Mouse (Mus musculus): Measurements from ENCODE around the gene Ncmap. TPM values are rescaled to one million over a fixed set of nuclear protein-coding genes. Genes with fewer than 3 reads are reported as not detected.

Ncmap gene
- total and polyA plus RNA-seq, 2 experiments from 2014 or later: 2.1 to 6.9 TPM

- WGBS: 95% methylated on average over 2 of the region's 2 CpGs
- H3K9ac ChIP-seq (replicated peaks; ENCODE audit: low read length): no peak overlapping the region
- no peak for TF ChIP-seq CTCF (IDR thresholded peaks at IDR 0.05; ENCODE audit: low read depth)
- H3K27ac ChIP-seq: no peak overlapping the region
- no peaks in the 10 kb centered on the region for H3K4me1 ChIP-seq (ENCODE audit: insufficient read depth, low read length)
- ATAC-seq (no peak), DNase-seq (ENCODE audit: low spot score) (no peak)
- no peak overlapping the region for H3K4me3 ChIP-seq (ENCODE audit: low read length)
- H3K4me2 ChIP-seq (ENCODE audit: low read depth, low read length): no peak overlapping the region
- H3K27me3 ChIP-seq (ENCODE audit: insufficient read depth, low read length): no peaks in the 10 kb centered on the region
- H3K9me3 ChIP-seq (ENCODE audit: low read length): no peaks in the 10 kb centered on the region
- no peaks in the 10 kb centered on the region; the same call in 1 of the 2 replicates for H3K36me3 ChIP-seq (ENCODE audit: insufficient read depth, low read length)
Observed at GRCm38 (mm10) chr4:135404916-135405315, 6.9 kb upstream of the Ncmap start.

- TF ChIP-seq CTCF (IDR thresholded peaks at IDR 0.05; ENCODE audit: low read depth): no peak
- H3K4me3 ChIP-seq (ENCODE audit: low read length): no peak overlapping the region
- no peak for DNase-seq (ENCODE audit: low spot score)
- H3K36me3 ChIP-seq (ENCODE audit: insufficient read depth, low read length): no peaks in the 10 kb centered on the region
- no peak overlapping the region for H3K4me2 ChIP-seq (ENCODE audit: low read depth, low read length)
- no peak for ATAC-seq
- H3K27me3 ChIP-seq (ENCODE audit: insufficient read depth, low read length): no peaks in the 10 kb centered on the region
- 86% methylated on average over 10 of the region's 10 CpGs for WGBS
- H3K4me1 ChIP-seq (ENCODE audit: insufficient read depth, low read length): no peaks in the 10 kb centered on the region
- H3K9me3 ChIP-seq (ENCODE audit: low read length): no peaks in the 10 kb centered on the region
- H3K27ac ChIP-seq: no peak overlapping the region
- no peak overlapping the region for H3K9ac ChIP-seq (replicated peaks; ENCODE audit: low read length)
Observed at GRCm38 (mm10) chr4:135404048-135404447, 6.0 kb upstream of the Ncmap start.

GRCm38 (mm10) chr4:135401881-135402280, 3.9 kb upstream of the Ncmap start:
- H3K36me3 ChIP-seq (ENCODE audit: insufficient read depth, low read length): no peaks in the 10 kb centered on the region
- peaks cover 6% of the 10 kb centered on the region; the same call in 1 of the 2 replicates for H3K27me3 ChIP-seq (ENCODE audit: insufficient read depth, low read length)
- no peak for DNase-seq (ENCODE audit: low spot score)
- WGBS: 22% methylated on average over 7 of the region's 7 CpGs
- H3K9me3 ChIP-seq (ENCODE audit: low read length): no peaks in the 10 kb centered on the region
- no peak for ATAC-seq
- no peak overlapping the region for H3K9ac ChIP-seq (replicated peaks; ENCODE audit: low read length)
- H3K4me1 ChIP-seq (ENCODE audit: insufficient read depth, low read length): 0 out of 2 replicates have a peak, but pooled peaks cover 2% of the 10 kb centered on the region
- no peak overlapping the region for H3K4me3 ChIP-seq (ENCODE audit: low read length)
- TF ChIP-seq CTCF (IDR thresholded peaks at IDR 0.05; ENCODE audit: low read depth): no peak
- H3K27ac ChIP-seq: no peak overlapping the region
- no peak overlapping the region for H3K4me2 ChIP-seq (ENCODE audit: low read depth, low read length)

GRCm38 (mm10) chr4:135397551-135397950, 476 bp downstream of the Ncmap start:
- no peaks in the 10 kb centered on the region for H3K36me3 ChIP-seq (ENCODE audit: insufficient read depth, low read length)
- WGBS: 8% methylated on average over 16 of the region's 16 CpGs
- H3K27ac ChIP-seq: no peak overlapping the region
- peak overlapping the region; percentile 31 for H3K4me3 ChIP-seq (ENCODE audit: low read length)
- TF ChIP-seq CTCF (IDR thresholded peaks at IDR 0.05; ENCODE audit: low read depth): no peak
- ATAC-seq (no peak), DNase-seq (ENCODE audit: low spot score) (no peak)
- H3K4me1 ChIP-seq (ENCODE audit: insufficient read depth, low read length): 0 out of 2 replicates have a peak, but pooled peaks cover 2% of the 10 kb centered on the region
- no peak overlapping the region; the same call in 1 of the 2 replicates for H3K9ac ChIP-seq (replicated peaks; ENCODE audit: low read length)
- H3K4me2 ChIP-seq (ENCODE audit: low read depth, low read length): peak overlapping the region; percentile 56
- H3K27me3 ChIP-seq (ENCODE audit: insufficient read depth, low read length): peaks cover 9% of the 10 kb centered on the region; the same call in 1 of the 2 replicates
- no peaks in the 10 kb centered on the region for H3K9me3 ChIP-seq (ENCODE audit: low read length)

- Histone ChIP-seq H3K4me3 (ENCODE audit: low read length) (no peak overlapping the region), H3K9me3 (ENCODE audit: low read length) (no peaks in the 10 kb centered on the region), H3K27me3 (ENCODE audit: insufficient read depth, low read length) (peaks cover 9% of the 10 kb centered on the region; the same call in 1 of the 2 replicates), H3K9ac (replicated peaks; ENCODE audit: low read length) (no peak overlapping the region), H3K4me2 (ENCODE audit: low read depth, low read length) (no peak overlapping the region), H3K4me1 (ENCODE audit: insufficient read depth, low read length) (0 out of 2 replicates have a peak, but pooled peaks cover 2% of the 10 kb centered on the region), H3K27ac (no peak overlapping the region), H3K36me3 (ENCODE audit: insufficient read depth, low read length) (no peaks in the 10 kb centered on the region)
- DNase-seq (ENCODE audit: low spot score) (no peak), ATAC-seq (no peak)
- 90% methylated on average over 5 of the region's 5 CpGs for WGBS
- TF ChIP-seq CTCF (IDR thresholded peaks at IDR 0.05; ENCODE audit: low read depth): peak; percentile 24
Observed at GRCm38 (mm10) chr4:135396303-135396702, 1.7 kb downstream of the Ncmap start.

GRCm38 (mm10) chr4:135395375-135395774, 2.7 kb downstream of the Ncmap start:
- Histone ChIP-seq H3K27me3 (ENCODE audit: insufficient read depth, low read length) (peaks cover 9% of the 10 kb centered on the region; the same call in 1 of the 2 replicates), H3K4me1 (ENCODE audit: insufficient read depth, low read length) (0 out of 2 replicates have a peak, but pooled peaks cover 2% of the 10 kb centered on the region), H3K9me3 (ENCODE audit: low read length) (no peaks in the 10 kb centered on the region), H3K9ac (replicated peaks; ENCODE audit: low read length) (no peak overlapping the region), H3K4me2 (ENCODE audit: low read depth, low read length) (no peak overlapping the region), H3K27ac (no peak overlapping the region), H3K36me3 (ENCODE audit: insufficient read depth, low read length) (no peaks in the 10 kb centered on the region), H3K4me3 (ENCODE audit: low read length) (no peak overlapping the region)
- WGBS: 80% methylated on average over 4 of the region's 4 CpGs
- ATAC-seq (no peak), DNase-seq (ENCODE audit: low spot score) (no peak)
- TF ChIP-seq CTCF (IDR thresholded peaks at IDR 0.05; ENCODE audit: low read depth): no peak

- DNase-seq (ENCODE audit: low spot score) (no peak), ATAC-seq (no peak)
- TF ChIP-seq CTCF (IDR thresholded peaks at IDR 0.05; ENCODE audit: low read depth): no peak
- Histone ChIP-seq H3K4me1 (ENCODE audit: insufficient read depth, low read length) (0 out of 2 replicates have a peak, but pooled peaks cover 2% of the 10 kb centered on the region), H3K9me3 (ENCODE audit: low read length) (no peaks in the 10 kb centered on the region), H3K27me3 (ENCODE audit: insufficient read depth, low read length) (peaks cover 9% of the 10 kb centered on the region; the same call in 1 of the 2 replicates), H3K27ac (no peak overlapping the region), H3K4me3 (ENCODE audit: low read length) (no peak overlapping the region), H3K4me2 (ENCODE audit: low read depth, low read length) (no peak overlapping the region), H3K36me3 (ENCODE audit: insufficient read depth, low read length) (no peaks in the 10 kb centered on the region), H3K9ac (replicated peaks; ENCODE audit: low read length) (no peak overlapping the region)
- 87% methylated on average over 7 of the region's 7 CpGs for WGBS
Observed at GRCm38 (mm10) chr4:135394666-135395065, 3.4 kb downstream of the Ncmap start.
